Mouse (Mus musculus) brain, embryonic 14.5 days (tissue): ENCODE results near the gene Dcst1. TPM values are rescaled to one million over a fixed set of nuclear protein-coding genes. Genes with fewer than 3 reads are reported as not detected.

Experiments
- DNase-seq: peaks from one replicate; pipeline ENCODE4 v3.0.0-alpha.2; 2011; ENCODE audit warnings: low read depth
- CTCF ChIP-seq: fragments of 200-500 bp; IDR thresholded peaks from 2 replicates; pipeline ENCODE4 v1.5.1; 2012; ENCODE audit warnings: inconsistent platforms, mild to moderate bottlenecking, moderate library complexity, borderline replicate concordance; ENCODE audit not compliant: insufficient read depth, insufficient read length; ENCODE audit errors: extremely low read depth
- POLR2A ChIP-seq: fragments of 200-500 bp; IDR thresholded peaks from 2 replicates; pipeline ENCODE4 v1.6.1; 2012; ENCODE audit warnings: mild to moderate bottlenecking, inconsistent platforms, borderline replicate concordance; ENCODE audit not compliant: poor library complexity, insufficient read depth, insufficient read length, severe bottlenecking; ENCODE audit errors: extremely low read depth
- polyA plus RNA-seq: library from polyadenylated mRNA; depleted of rRNA; stranded (reverse); fragments of >200 nt; gene quantifications from 2 replicates; pipeline ENCODE4 v1.2.3, GENCODE M21; 2012

The Dcst1 gene
- polyA plus RNA-seq, 1 experiment, result 0.04 TPM

GRCm38 (mm10) chr3:89379388-89380131 is 14.5 kb upstream of the Dcst1 start:
- TF ChIP-seq POLR2A, result no peak
- no peak for TF ChIP-seq CTCF
- no peak for DNase-seq

DNA sequence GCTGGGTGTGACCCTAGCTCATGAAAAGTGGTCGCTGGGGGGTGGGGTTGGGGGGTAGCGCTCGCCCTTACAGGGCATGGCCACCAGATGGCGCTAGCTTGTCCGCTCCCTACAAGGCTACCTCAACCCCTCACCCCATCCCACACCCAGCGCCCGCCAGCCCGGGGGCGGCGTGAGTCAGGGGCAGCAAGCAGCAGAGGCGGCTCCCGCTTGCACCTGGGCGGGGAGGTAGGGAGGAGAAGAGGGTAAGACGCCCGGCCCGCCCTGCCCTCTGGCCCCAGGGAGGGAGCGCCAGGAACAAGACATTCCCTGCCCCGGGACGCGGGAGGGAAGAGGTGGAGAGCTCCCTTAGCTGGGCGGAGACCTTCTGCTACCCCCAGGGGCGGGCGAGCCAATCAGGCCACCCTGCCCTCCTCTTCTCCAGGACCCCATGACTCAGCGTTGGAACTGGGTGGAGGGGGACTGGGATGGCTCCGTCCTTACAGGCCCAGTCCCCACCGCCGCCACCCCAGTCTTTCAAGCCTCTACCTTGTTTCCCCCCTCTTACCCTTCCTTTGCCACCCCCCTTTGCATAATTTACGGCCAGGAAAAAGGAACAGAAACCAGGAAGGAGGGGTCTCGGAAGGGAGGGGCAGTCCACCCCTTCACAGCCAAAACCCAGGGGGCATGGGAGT is 13.5 kb upstream of the Dcst1 start:
- TF ChIP-seq POLR2A (0 out of 2 replicates have a peak, but pooled peaks have one; percentile 13), CTCF (peak; percentile 95)
- peak; percentile 86 for DNase-seq

DNA sequence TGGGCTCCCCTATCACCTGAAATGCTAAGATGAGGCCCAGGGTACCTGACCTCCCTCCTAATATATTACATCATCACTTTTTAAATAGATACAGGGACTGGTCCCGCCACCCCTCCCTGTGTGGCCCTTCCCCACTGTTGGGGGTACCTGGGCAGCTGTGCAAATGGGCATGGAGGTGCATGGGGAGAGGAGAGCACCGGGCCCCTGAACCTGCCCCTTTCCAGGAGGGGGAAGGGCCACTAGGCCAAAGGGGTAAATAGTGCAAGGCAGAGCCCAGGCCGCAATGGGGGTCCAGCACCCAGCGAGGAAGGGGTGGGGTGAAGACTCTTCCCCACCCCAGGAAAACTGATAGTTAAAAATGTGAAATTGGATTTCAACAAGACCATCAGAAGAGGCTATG is 12.8 kb upstream of the Dcst1 start:
- TF ChIP-seq CTCF (no peak), POLR2A (no peak)
- no peak for DNase-seq

DNA sequence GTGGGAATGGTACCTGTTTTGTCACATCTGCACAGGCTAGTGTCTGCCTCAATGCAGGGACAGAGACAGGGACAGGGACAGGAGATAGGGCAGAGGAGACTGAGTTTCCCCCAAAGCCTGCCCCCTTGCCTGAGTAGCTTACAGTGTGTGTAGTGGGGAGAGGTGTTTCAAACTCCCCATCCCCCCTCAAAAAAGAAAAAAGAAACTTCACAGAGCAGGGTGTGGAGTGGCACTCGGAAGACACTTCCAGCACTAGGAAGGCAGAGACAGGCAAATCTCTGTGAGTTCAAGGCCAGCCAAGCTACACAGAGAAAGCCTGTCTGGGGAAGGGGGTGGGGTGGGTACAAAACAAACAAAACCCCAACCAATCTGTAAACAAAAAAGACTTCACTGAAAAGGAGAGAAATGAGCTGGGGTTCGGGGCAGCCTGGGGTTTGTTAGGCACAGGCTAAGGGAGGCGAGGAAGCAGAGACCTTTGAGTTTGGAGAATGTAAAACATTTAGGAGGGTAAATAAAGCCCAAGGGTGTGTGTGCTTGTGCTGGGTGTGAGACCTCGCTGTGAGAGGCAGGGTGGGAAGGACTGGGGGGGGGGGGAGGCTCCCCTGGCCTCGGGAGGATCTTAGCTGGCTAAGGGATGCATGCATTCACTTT is 8.7 kb upstream of the Dcst1 start:
- DNase-seq, result no peak
- no peak for TF ChIP-seq CTCF
- TF ChIP-seq POLR2A, result no peak

- DNase-seq, result no peak
- no peak for TF ChIP-seq CTCF
- no peak for TF ChIP-seq POLR2A
Observed at GRCm38 (mm10) chr3:89367338-89367737, 2.3 kb upstream of the Dcst1 start.

DNA sequence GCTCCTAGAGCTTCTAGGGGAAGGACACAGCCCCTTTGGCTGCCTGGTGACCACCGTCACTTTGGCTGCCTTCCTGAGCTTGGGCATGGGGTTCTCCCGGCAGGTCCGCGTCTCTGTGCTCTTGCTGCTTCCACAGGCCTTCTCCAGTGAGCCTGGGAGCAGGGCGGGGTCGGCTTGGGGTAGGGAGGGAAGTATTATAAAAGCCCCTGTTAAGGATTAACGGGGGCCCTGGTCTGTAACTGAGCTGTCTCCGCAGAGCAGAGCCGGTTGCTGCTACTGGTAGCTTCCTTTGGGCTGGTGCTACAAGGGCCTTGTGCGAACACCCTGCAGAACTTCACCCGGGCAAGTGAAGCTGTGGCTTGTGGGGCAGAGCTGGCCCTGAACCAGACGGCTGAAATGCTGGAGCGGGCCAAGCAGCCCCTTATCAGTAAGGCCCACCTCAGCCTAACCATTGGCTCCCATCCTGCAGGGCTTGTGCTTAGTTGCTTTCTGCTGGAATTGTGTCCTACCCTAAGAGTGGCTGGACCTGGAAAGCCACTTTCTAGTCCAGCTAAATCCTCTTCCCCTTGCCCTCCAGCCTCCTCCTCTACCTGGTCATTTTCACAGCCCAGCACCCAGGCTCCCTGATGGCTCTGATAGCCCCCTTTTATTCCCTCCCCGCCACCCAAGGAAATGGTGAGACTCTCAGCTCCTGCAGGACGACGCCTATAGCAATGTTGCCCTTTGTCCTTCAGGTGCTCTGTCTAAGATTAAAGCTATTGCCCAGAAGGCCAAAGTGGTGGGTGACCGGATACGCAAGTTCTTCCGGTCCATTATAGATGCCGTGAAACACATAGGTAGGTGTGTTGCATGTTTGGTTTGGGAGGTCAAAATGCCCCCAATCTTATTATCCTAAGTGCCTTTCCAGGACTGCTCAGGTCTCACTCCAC is 697 bp upstream of the Dcst1 start:
- DNase-seq, result no peak
- no peak for TF ChIP-seq CTCF
- TF ChIP-seq POLR2A, result no peak

GRCm38 (mm10) chr3:89364631-89365030 is 422 bp downstream of the Dcst1 start:
- no peak for TF ChIP-seq CTCF
- no peak for TF ChIP-seq POLR2A
- DNase-seq, result no peak

DNA sequence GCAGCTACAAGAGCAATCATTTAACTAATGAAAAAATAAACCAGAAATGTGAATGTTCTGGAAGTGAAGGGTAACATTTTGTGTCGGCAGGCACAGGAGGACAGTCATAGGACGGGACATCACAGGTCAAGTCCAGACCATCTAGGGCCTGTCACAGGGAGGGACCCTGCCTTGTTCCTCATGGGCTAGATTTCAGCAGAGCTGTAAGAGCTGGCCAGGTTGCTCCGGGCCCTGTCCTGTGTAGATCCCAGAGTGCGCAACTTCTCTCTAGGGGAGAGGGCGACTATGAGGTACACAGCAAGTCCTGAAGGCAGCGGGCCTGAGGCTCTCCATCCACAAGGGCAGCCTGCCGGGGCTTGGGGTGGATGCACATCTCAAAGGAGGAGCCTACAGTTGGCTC is 3.4 kb downstream of the Dcst1 start, which contains the start of gene Dcst2:
Gene Dcst2 (plus strand): TSS at position 301 of the 400 bp plus-strand sequence.
- no peak for DNase-seq
- TF ChIP-seq CTCF (no peak), POLR2A (no peak)

- DNase-seq, result no peak
- TF ChIP-seq POLR2A, result no peak
- TF ChIP-seq CTCF, result no peak
Observed at GRCm38 (mm10) chr3:89360237-89360636, 4.8 kb downstream of the Dcst1 start.

DNA sequence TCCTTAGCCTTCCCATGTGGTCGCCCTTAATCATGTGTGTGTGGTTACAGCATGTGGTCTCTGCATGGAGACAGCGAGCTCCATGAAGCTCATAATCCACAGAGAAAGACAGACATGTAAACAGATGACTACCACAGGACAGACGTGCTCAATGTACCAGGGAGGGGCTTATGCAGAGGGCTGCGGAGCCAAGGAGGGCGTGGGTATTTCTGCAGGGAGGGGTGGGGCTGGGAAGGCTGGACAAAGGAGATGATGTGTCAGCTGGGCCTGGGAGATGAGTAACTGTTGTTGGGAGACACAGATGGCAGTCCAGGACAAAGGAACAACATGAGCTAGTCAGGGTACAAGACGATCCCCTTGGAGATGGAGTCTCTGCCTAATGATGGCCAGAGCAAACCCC is 5.4 kb downstream of the Dcst1 start:
- TF ChIP-seq POLR2A, result no peak
- no peak for TF ChIP-seq CTCF
- peak; percentile 7 for DNase-seq
